Mouse (Mus musculus) lung, embryonic 15.5 days (tissue): ENCODE measurements around the gene Ank. TPM values are rescaled to one million over a fixed set of nuclear protein-coding genes. Genes with fewer than 3 reads are reported as not detected.

Source experiments
- ATAC-seq: fragments of 200-750 bp; cut with Nextera tagmentation; 2 replicates; pipeline ENCODE4 v1.8.0; 2017; ENCODE audit warnings: moderate number of reproducible peaks, borderline replicate concordance; ENCODE audit not compliant: low FRiP score, low TSS enrichment; ENCODE audit errors: extremely low read depth
- H3K27ac ChIP-seq: fragments of 300-500 bp; sonication (generic); 2 replicates; pipeline ENCODE4 v1.5.1; 2015; ENCODE audit warnings: moderate library complexity, mild to moderate bottlenecking, inconsistent platforms
- H3K27me3 ChIP-seq: fragments of 300-500 bp; sonication (generic); 2 replicates; pipeline ENCODE4 v1.6.1; 2015; ENCODE audit warnings: inconsistent platforms
- H3K36me3 ChIP-seq: fragments of 300-500 bp; sonication (generic); 2 replicates; pipeline ENCODE4 v1.6.1; 2015; ENCODE audit warnings: inconsistent platforms
- H3K4me1 ChIP-seq: fragments of 300-500 bp; sonication (generic); 2 replicates; pipeline ENCODE4 v1.6.1; 2015; ENCODE audit warnings: inconsistent platforms
- H3K4me2 ChIP-seq: fragments of 300-500 bp; sonication (generic); 2 replicates; pipeline ENCODE4 v1.6.1; 2015; ENCODE audit warnings: inconsistent platforms, mild to moderate bottlenecking, moderate library complexity
- H3K4me3 ChIP-seq: fragments of 300-500 bp; sonication (generic); 2 replicates; pipeline ENCODE4 v1.5.1; 2015; ENCODE audit warnings: mild to moderate bottlenecking, inconsistent platforms
- H3K9ac ChIP-seq: fragments of 300-500 bp; sonication (generic); 2 replicates; pipeline ENCODE4 v1.6.1; 2015; ENCODE audit warnings: inconsistent platforms
- H3K9me3 ChIP-seq: fragments of 300-500 bp; sonication (generic); 2 replicates; pipeline ENCODE4 v1.6.1; 2016; ENCODE audit warnings: inconsistent platforms
- WGBS: fragments of 180-500 bp; shearing (Covaris S2); methylation state at CpG from one replicate; pipeline ENCODE4 v1.1.7; 2015; 5-methylcytosine and 5-hydroxymethylcytosine counted together
- polyA plus RNA-seq: library from polyadenylated mRNA; unstranded; fragments of >200 nt; fragmentation: Nextera tagmentation; extraction: Ambion mirVana; gene quantifications from 2 replicates; pipeline ENCODE4 v1.2.1, GENCODE M21; 2015

The Ank gene
- polyA plus RNA-seq, 1 experiment from 2014 or later, result 8.0 TPM

- no peak overlapping the region for H3K4me2 ChIP-seq
- H3K27me3 ChIP-seq, result no peaks in the 10 kb centered on the region
- H3K27ac ChIP-seq, result no peak overlapping the region
- ATAC-seq, result no peak
- peaks cover 16% of the 10 kb centered on the region for H3K4me1 ChIP-seq
- 80% methylated on average over 4 of the region's 4 CpGs for WGBS
- no peak overlapping the region for H3K9ac ChIP-seq
- no peaks in the 10 kb centered on the region for H3K9me3 ChIP-seq
- H3K36me3 ChIP-seq, result peaks cover 24% of the 10 kb centered on the region; the same call in 1 of the 2 replicates
- no peak overlapping the region for H3K4me3 ChIP-seq
Observed at GRCm38 (mm10) chr15:27597516-27597915, 131.0 kb downstream of the Ank start.

DNA sequence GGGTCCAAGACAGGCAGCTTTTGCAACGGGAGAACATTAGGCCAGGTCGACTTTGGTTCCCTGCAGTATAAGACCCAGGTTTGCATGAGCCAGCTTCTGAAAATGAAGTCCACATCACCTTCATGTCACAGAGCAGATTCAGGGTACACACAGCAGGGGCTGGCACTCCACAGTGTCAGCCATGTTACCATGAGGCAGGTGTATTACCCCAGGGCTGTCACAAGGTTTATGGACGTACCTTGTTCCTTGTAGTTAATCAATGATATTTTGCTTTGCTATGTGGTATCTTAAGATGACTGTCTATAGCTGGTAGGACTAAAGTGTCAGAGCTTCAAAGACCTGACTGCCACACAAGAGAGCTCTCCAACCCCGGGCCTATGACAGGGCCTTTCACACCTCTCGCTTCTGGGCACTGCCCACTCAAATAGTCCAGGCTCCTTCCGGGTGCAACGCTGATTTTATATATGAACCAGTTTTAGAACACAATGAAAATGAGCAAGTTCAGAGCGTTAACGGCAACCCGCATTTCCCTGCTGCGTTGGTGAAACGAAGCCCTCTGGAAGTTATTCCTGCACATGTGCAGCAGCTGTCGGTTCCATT lies 132.4 kb downstream of the Ank start:
- Histone ChIP-seq H3K27me3 (no peaks in the 10 kb centered on the region), H3K4me3 (no peak overlapping the region), H3K27ac (no peak overlapping the region), H3K9me3 (no peaks in the 10 kb centered on the region), H3K9ac (no peak overlapping the region), H3K4me1 (peaks cover 16% of the 10 kb centered on the region), H3K4me2 (no peak overlapping the region), H3K36me3 (peaks cover 20% of the 10 kb centered on the region; the same call in 1 of the 2 replicates)
- no peak for ATAC-seq
- WGBS, result 85% methylated on average over 13 of the region's 13 CpGs

DNA sequence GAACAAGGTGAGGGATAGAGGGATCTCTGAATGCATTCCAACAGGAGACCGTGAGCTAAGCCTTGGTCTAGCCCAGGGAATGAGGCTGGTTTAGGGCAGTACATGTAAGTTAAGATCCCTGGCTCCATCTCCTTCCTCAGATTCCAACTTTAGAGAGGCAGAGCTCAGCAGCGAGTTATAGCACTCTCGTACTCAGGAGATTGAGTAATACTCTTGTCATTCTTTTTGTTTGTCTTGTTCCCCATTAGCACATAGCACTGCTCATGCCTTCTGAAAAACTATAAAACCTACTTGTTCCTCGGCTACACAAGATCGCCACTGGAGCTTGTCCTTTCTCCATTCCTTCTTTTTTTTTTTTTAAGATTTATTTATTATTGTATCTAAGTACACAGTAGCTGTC lies 134.0 kb downstream of the Ank start:
- 79% methylated on average over 5 of the region's 5 CpGs for WGBS
- H3K4me1 ChIP-seq, result peaks cover 9% of the 10 kb centered on the region
- ATAC-seq, result no peak
- no peak overlapping the region for H3K4me3 ChIP-seq
- H3K9me3 ChIP-seq, result no peaks in the 10 kb centered on the region
- H3K9ac ChIP-seq, result no peak overlapping the region
- peaks cover 26% of the 10 kb centered on the region for H3K36me3 ChIP-seq
- no peak overlapping the region for H3K27ac ChIP-seq
- no peaks in the 10 kb centered on the region for H3K27me3 ChIP-seq
- H3K4me2 ChIP-seq, result no peak overlapping the region

DNA sequence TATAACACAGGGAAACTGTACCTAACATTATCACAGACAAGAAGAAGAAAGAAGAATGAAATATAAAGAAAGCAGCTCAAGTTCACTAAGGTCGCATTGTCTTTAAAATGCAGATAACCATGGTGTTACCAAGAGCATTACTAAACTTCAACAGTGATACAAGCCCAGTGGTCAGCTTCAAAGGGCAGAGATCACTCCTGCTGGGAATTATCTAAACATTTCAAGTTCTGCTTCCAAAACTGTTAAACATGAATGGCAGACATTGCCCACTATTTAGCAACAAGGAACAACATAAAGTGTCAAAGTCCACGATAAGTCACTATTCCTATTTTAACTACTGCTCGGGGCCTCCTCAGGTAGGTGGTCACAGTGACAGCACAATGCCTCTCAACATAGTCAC lies 138.1 kb downstream of the Ank start:
- no peak overlapping the region for H3K9ac ChIP-seq
- no peak overlapping the region for H3K4me3 ChIP-seq
- H3K27ac ChIP-seq, result no peak overlapping the region
- no peak overlapping the region for H3K4me2 ChIP-seq
- no peaks in the 10 kb centered on the region for H3K27me3 ChIP-seq
- peaks cover 42% of the 10 kb centered on the region for H3K36me3 ChIP-seq
- ATAC-seq, result no peak
- H3K4me1 ChIP-seq, result no peaks in the 10 kb centered on the region
- H3K9me3 ChIP-seq, result no peaks in the 10 kb centered on the region
- WGBS, result 83% methylated on average over 3 of the region's 3 CpGs

DNA sequence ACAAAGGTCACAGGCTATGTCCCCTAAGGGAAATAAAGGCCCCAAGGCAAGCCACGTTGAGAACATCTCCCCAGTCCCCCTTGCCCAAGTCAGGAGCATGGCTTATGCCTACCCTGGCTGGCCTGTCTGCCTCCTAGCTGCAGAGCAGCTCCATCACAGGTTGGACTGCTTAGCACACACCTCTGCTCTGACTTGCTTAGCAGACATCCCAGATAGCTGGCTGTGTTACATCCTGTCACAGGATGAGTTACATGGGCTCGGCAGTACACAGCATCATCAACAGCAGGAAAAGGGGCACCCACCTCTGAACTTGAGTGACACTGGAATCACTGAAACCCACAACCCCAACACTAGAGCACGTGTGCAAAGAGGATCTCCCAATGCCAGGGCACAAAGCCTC lies 138.8 kb downstream of the Ank start:
- 63% methylated on average over 3 of the region's 3 CpGs for WGBS
- Histone ChIP-seq H3K4me3 (no peak overlapping the region), H3K9ac (no peak overlapping the region), H3K4me2 (no peak overlapping the region), H3K27me3 (no peaks in the 10 kb centered on the region), H3K36me3 (peaks cover 44% of the 10 kb centered on the region), H3K4me1 (no peaks in the 10 kb centered on the region), H3K9me3 (no peaks in the 10 kb centered on the region), H3K27ac (no peak overlapping the region)
- ATAC-seq, result no peak

GRCm38 (mm10) chr15:27609554-27609953 lies 143.1 kb downstream of the Ank start:
- H3K9me3 ChIP-seq, result no peaks in the 10 kb centered on the region
- no peak overlapping the region for H3K4me3 ChIP-seq
- no peak overlapping the region for H3K4me2 ChIP-seq
- H3K9ac ChIP-seq, result no peak overlapping the region
- H3K36me3 ChIP-seq, result peaks cover 56% of the 10 kb centered on the region
- H3K4me1 ChIP-seq, result no peaks in the 10 kb centered on the region
- no peak overlapping the region for H3K27ac ChIP-seq
- no peak for ATAC-seq
- WGBS, result 75% methylated on average over 4 of the region's 4 CpGs
- no peaks in the 10 kb centered on the region for H3K27me3 ChIP-seq

DNA sequence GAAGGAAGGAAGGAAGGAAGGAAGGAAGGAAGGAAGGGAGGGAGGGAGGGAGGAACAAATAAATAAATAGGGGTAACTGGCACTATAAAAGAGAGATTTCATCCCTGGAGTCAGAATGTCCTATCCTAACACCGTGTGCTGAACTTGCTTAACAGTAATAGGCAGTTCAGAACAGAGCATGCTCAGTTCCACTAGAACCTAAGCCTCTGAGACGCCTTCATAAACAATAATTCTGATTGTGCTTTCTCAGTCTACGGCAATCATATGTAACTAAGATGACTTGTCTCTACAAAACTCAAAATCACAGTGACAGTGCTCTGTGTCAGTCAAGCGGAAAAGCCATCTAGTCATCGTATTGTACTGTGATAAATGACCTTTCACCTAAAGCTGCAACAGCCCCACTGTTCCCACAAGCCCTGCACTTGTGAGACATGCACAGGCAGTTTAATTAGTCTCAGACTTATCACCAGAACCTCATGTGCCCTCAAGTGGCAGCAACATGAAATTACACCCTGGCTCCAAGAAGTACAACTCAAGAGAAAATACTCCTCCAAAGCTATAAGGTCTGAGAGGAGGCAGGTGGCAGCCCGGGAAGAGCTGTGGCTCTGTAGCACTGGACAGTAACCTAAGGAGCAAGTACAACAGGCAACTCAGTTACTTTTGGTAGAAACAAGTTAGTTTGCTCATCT lies 146.2 kb downstream of the Ank start:
- Histone ChIP-seq H3K4me2 (no peak overlapping the region), H3K4me1 (peaks cover 6% of the 10 kb centered on the region; the same call in 1 of the 2 replicates), H3K9ac (no peak overlapping the region), H3K27me3 (no peaks in the 10 kb centered on the region), H3K27ac (no peak overlapping the region), H3K9me3 (no peaks in the 10 kb centered on the region), H3K4me3 (no peak overlapping the region), H3K36me3 (peaks cover 38% of the 10 kb centered on the region)
- ATAC-seq, result no peak
- WGBS, result 45% methylated on average over 6 of the region's 6 CpGs

DNA sequence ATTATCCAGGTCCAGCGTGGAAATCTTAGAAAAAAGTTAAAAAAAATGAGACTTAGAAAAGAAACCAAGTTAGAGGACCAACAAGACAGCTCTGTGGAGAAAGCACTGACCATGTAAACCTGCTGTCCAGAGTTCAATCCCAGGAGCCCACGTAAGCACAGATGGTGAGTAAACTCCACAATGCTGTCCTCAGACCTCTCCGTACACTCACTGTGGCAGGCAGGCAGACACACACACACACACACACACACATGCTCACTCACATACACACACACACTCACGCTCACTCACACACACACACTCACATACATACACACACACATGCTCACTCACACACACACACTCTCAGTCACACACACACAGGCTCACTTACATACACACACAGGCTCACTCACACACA lies 146.8 kb downstream of the Ank start:
- no peak for ATAC-seq
- Histone ChIP-seq H3K36me3 (peaks cover 42% of the 10 kb centered on the region), H3K9ac (no peak overlapping the region), H3K4me2 (no peak overlapping the region), H3K9me3 (no peaks in the 10 kb centered on the region), H3K27me3 (no peaks in the 10 kb centered on the region), H3K4me3 (no peak overlapping the region), H3K27ac (no peak overlapping the region), H3K4me1 (peaks cover 6% of the 10 kb centered on the region; the same call in 1 of the 2 replicates)
- WGBS, result 92% methylated on average over 4 of the region's 4 CpGs

DNA sequence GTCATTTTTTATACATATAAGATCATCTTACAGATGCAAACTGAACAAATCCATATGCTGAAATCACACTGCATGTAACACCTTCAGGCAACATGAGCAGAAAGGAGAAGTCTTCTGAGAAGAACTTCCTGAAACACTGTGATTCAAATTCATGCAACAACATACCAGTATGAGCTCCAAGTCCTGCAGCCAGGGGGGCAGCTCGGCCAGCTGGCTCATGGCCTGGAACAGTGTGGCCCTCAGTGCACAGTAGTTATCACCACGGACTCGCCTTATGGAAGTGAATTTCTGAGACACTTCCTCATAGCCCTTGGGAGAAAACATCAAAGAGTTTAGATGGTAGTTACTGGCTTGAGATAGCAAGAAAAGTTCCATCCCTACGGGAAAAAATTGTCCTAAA lies 149.7 kb downstream of the Ank start:
- Histone ChIP-seq H3K4me3 (no peak overlapping the region), H3K36me3 (peaks cover 30% of the 10 kb centered on the region; the same call in 1 of the 2 replicates), H3K9me3 (no peaks in the 10 kb centered on the region), H3K27ac (no peak overlapping the region), H3K9ac (no peak overlapping the region), H3K4me2 (no peak overlapping the region), H3K27me3 (no peaks in the 10 kb centered on the region), H3K4me1 (peaks cover 6% of the 10 kb centered on the region; the same call in 1 of the 2 replicates)
- ATAC-seq, result peak; percentile 69; the same call in 1 of the 2 replicates
- WGBS, result 43% methylated on average over 4 of the region's 4 CpGs

GRCm38 (mm10) chr15:27617227-27617626 lies 150.8 kb downstream of the Ank start:
- no peaks in the 10 kb centered on the region for H3K27me3 ChIP-seq
- peaks cover 28% of the 10 kb centered on the region; the same call in 1 of the 2 replicates for H3K36me3 ChIP-seq
- 74% methylated on average over 3 of the region's 3 CpGs for WGBS
- H3K9me3 ChIP-seq, result no peaks in the 10 kb centered on the region
- ATAC-seq, result no peak
- H3K9ac ChIP-seq, result no peak overlapping the region
- H3K27ac ChIP-seq, result no peak overlapping the region
- no peak overlapping the region for H3K4me2 ChIP-seq
- peaks cover 6% of the 10 kb centered on the region; the same call in 1 of the 2 replicates for H3K4me1 ChIP-seq
- no peak overlapping the region for H3K4me3 ChIP-seq

DNA sequence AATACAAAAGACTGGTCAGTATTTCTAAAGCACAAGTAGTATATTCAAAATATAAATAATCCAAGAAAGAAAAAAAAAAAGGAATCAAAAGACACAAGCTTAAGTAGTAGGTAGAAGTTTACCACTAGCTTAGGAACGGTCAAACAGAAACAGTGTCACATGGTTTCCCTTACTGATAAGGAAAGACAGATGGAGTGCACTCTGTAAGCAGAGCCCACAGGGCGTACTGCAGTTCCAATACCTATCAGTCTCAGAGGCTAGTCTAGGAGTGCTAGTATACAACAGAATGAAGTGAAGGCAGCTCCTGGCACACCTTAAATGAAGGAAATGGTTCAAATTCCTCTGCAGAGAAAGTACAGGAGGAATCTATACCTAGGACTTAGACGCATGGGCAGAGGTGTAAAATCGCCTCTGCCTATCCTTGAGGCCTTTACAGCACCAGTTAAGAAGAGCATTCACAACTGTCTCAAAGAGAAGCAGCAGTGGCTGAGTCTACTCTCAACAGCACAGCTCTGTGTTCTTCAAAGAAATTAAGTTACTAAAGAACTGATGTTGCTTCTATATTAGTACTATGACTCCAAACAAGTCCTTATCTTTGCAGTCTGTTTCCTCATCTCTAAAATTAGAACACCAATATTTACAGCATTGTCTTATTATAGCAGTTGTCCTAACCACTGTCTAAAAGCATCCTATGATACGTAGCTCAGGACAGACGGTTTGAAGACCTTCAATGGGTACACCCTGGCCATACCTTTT lies 152.5 kb downstream of the Ank start:
- Histone ChIP-seq H3K4me3 (no peak overlapping the region), H3K4me1 (peaks cover 6% of the 10 kb centered on the region; the same call in 1 of the 2 replicates), H3K27ac (no peak overlapping the region), H3K36me3 (peaks cover 32% of the 10 kb centered on the region; the same call in 1 of the 2 replicates), H3K9ac (no peak overlapping the region), H3K4me2 (no peak overlapping the region), H3K27me3 (no peaks in the 10 kb centered on the region), H3K9me3 (no peaks in the 10 kb centered on the region)
- WGBS, result 65% methylated on average over 6 of the region's 6 CpGs
- ATAC-seq, result no peak

DNA sequence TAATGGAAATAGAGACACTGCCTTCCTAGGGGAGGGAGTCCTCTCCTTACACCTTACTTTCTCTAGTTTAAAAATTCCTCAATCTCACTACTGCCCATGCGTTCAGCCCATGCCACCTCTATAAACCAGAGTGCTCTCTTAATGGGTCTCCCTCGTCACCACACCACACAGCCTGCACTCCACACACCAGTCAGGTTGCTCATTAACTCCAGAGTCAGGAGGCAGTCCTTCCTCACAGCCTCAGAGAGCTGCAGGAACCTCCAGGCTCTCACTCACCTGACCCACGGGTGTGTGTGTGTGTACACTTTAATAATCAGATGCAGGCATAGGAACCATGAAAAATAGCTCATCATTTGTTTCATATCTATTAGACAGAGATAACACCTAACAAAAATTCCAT lies 153.2 kb downstream of the Ank start:
- Histone ChIP-seq H3K4me2 (no peak overlapping the region), H3K27me3 (no peaks in the 10 kb centered on the region), H3K27ac (no peak overlapping the region), H3K36me3 (peaks cover 28% of the 10 kb centered on the region; the same call in 1 of the 2 replicates), H3K4me1 (peaks cover 6% of the 10 kb centered on the region; the same call in 1 of the 2 replicates), H3K9me3 (no peaks in the 10 kb centered on the region), H3K4me3 (no peak overlapping the region), H3K9ac (no peak overlapping the region)
- WGBS, result 63% methylated on average over 3 of the region's 3 CpGs
- ATAC-seq, result no peak
